Mouse (Mus musculus) liver, adult 2 months (tissue): ENCODE data around the gene Nat8f6.
"Not testable (repeated sequence)": the region's sequence is repeated elsewhere in the genome, so short reads cannot be mapped to it uniquely, and the experiment has no call there.

Source experiments
- CTCF ChIP-seq: fragments of 200-500 bp; IDR thresholded peaks from 2 replicates; pipeline ENCODE4 v1.5.1; 2011; ENCODE audit warnings: low read depth, low read length, control low read depth
- POLR2A ChIP-seq: fragments of 200-500 bp; IDR thresholded peaks from 2 replicates; pipeline ENCODE4 v1.6.1; 2011; ENCODE audit warnings: low read length, control low read depth; ENCODE audit not compliant: insufficient read depth; ENCODE audit errors: extremely low read depth

DNA sequence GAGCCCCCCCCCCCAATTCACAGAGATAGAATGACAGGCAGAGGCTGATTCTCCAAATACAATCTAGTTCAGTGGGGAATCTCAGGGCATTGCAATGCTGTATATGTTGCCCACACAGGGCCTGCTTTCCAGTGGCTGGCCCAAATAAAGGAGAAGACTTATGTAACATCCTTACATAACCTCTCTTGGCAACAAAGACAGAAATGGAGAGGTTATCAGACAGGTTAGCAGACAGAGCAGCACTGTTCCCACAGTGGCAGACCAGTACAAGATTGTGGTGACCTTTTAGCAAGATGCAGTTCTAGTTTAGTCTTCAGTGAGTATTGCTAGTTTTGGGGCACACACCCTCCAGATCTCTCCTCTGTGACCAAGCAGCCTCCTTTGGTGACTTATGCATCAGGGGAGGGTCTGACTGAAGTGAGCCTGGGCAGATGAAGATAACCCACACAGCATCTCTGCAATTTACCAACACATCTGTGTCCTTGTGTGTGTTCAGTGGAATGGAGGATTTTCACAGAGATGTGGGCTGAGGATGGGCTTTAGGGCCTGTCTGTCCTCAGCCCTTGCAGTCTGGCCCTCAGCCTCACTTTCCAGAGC lies 13.8 kb upstream of the Nat8f6 start:
- not testable (repeated sequence) for TF ChIP-seq CTCF, POLR2A
